Mouse (Mus musculus) heart, adult 8-10 months (tissue): ENCODE results near the gene Cmtm3. TPM values are rescaled to one million over a fixed set of nuclear protein-coding genes. Genes with fewer than 3 reads are reported as not detected.

Experiments used
- DNase-seq: peaks from one replicate; pipeline ENCODE4 v3.0.0; 2022; ENCODE audit warnings: low spot score
- total RNA-seq, 4 experiments: library from RNA; stranded (reverse); gene quantifications; 2 replicates each; pipeline ENCODE4 v1.2.4; 2022

Cmtm3 gene
- total RNA-seq, 4 experiments from 2014 or later, result 10.1 to 18.8 (median 14.9) TPM

DNA sequence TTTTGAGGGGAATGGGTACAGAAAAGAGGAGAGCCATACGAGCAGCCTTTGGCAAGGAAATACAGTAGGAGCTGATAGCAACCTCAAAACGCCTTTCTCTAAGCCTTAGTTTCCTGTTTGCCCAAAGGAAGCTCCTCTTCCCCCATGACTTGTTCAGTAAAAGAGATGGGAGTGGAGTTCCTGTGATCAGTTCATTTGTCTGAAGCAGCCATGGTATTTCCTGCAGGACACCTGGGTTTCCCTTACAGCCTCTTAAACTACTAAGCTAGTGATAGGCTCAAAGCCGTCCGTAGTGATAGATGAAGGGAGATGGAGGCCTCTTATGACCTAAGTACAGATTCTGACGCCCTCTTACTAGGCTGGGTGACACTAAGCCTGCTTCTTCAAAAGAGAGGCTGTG is 3.2 kb downstream of the Cmtm3 start:
- no peak for DNase-seq

DNA sequence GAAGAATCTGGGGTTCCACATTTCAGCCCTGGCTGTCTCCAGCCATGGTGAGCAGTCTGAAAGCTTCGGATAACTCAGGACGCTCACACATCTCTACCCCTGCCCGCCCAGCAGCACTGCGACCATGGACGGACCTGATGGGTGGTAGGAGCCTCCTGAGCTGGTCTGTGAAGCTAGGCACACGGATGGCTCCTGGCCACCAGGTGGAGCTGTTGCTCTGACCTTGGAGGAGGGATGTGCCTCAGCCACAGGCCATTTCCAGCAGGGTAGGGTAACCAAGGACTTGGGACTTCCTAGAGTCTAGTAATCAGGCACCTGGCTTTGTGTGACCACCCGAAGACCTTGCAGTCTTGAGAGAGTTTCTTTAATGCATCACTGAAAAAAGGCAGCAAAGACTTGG is 4.7 kb downstream of the Cmtm3 start:
- DNase-seq, result peak; percentile 83

DNA sequence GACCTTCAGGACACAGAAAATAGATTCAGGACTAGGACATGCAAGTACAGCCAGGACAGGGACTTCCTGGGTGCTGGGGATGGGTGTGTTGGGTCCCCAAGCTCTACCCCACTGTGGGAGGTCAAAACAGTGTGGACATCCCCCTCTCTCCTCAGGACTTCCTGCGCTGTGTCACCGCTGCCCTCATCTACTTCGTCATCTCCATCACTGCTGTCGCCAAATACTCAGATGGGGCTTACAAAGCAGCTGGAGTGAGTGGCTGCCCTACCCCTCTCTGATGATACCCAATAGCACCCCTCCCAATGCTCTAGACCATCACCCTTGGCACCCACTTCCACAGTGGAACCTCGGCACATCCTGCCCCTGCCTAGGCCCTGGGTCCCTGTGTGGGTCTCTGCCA is 5.4 kb downstream of the Cmtm3 start:
- no peak for DNase-seq

DNA sequence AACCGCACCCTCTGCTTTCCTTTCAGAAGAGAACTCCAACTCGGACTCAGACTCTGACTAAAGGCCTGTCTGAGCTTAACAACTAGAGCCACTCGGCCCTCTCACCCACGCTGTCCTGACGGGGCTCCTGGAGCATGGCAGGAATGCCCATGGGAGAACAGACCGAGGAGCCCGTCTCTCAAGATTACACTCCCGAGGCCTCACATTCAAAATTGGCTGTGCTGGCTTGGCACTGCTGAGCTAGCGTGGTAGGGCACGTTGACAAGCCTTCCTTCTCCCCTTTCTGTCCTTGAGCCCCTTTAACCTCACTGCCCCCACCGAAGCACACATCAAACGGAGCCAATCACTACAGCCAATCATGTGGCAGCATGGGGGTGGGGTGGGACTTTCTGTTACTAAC is 7.5 kb downstream of the Cmtm3 start:
- no peak for DNase-seq

DNA sequence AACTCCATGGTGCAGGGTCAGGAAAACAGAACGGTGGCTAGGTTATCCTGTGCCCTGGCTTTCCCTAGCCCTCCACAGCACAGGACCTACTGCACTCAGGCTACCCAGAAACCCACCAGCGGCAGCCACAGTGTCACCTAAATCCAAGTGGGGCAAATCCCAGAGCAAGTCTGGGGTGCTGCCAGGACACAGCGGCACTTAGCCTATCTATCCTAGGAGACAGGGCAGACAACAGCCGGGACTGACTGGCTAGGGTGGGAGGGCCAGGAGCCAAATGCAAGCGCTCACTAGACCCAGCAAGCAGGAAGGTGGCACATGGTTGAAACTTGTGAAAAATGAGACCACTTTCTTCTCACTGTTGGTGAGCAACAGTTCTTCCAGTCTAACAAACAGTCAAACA is 9.8 kb downstream of the Cmtm3 start:
- DNase-seq, result no peak

DNA sequence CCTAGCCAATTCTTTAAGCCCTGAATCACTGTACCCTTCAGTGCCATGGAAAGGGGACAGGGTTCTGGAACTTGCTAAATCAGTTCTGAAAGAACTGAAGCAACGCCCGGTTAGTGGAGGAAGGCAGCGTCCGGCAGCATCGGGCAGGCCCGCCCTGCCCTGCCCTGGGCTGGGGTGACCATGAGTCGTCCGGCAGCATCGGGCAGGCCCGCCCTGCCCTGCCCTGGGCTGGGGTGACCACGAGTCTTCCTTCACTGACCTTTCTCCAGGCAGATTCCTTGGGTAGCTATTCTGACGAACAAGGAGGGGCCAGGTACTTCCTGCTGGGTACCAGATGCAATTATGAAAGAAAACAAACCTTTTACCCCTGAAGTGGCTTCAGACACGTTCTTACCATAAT is 10.8 kb downstream of the Cmtm3 start:
- no peak for DNase-seq

GRCm38 (mm10) chr8:104353186-104353585 is 14.0 kb downstream of the Cmtm3 start:
- no peak for DNase-seq

- DNase-seq, result no peak
These were observed 15.3 kb downstream of the Cmtm3 start for GRCm38 (mm10) chr8:104354504-104354903.

DNA sequence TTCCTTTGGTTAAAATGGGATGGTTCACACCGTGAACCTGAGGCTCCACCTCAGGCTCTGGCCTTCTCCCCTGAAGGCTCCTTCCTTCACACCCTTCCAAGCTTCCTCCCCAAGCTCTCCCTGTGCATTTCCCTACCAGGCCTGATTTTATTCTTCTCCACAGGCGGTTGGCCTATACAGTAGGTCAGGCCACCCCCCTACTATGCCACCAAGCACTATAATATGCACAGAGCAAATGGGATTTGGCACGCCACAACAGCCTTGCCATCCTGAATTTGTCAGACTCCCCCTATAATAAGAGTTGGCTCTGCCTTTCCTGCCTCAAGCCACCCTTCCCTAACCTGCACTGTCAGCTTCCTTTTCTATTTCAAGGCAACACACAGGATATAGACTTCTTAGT is 19.4 kb downstream of the Cmtm3 start:
- DNase-seq, result no peak

DNA sequence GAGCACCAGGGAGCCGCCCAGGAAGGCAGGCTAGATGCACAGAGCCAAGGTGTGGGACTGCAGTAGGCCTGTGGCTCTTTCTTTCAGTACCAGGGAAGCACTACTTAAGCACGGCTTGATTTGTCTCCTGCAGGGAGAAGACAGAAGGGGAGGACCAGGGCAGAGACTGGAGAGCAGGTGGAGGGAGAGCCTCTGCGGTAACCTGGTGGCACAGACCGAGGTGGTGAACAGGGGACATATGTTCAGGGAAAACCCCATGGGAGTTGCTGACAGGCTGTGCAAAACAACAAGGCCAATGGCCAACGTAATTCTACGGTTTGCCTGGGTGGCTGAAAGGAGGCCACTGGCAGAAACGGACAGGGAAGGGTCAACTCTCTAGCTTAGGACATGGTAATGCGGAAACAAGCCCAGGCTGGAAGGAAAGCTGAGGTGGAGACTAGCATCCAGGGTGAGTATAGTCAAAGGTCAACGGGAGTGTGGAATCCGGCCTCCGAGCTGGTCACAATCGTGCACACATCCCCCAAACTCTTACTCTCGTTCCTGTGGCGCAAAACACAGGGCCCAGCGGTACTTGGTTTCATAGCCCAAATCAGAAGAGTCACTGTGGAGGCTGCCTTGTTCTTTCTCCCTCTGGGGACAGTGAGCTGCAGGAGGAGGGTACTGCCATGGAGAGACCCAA is 20.7 kb downstream of the Cmtm3 start:
- no peak for DNase-seq

DNA sequence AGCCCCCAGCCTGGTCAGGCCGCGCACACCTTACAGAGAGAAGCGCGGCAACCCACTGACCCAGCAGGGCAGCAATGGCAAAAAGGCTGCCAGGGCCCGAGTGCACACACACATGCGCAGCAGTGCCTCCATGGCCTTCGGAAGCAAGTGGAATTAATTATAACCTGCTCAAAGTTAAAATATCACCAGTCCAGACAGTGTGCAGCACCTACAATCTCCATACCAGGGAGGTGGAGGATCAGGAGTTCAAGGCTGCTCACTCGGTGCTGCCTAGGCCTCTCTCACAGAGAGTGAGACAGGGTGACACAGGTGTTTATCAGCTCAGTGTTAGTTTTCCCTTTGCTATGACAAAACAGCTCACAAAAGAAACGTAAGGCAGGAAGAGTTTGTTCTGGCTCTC is 26.5 kb downstream of the Cmtm3 start:
- no peak for DNase-seq

GRCm38 (mm10) chr8:104367398-104367797 is 28.2 kb downstream of the Cmtm3 start:
- no peak for DNase-seq

DNA sequence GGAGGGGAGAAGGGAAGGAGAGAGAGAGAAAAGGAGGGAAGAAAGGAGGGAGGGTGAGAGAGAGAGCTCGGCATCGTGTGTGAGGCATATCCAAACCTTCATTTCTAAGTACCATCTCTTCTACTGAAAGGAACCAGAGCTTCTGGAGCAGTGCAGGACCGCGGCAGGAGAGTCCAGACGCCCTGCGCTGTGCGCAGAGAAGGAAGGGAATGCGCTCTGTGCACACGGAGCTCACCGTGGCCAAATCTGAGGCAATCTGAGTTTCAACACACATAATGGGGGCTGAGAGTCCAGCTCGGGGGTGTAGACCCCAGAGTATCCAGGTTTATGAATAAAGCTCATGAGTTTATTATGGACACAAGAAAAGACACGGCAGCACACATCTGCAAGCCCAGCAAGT is 30.4 kb downstream of the Cmtm3 start:
- DNase-seq, result no peak

DNA sequence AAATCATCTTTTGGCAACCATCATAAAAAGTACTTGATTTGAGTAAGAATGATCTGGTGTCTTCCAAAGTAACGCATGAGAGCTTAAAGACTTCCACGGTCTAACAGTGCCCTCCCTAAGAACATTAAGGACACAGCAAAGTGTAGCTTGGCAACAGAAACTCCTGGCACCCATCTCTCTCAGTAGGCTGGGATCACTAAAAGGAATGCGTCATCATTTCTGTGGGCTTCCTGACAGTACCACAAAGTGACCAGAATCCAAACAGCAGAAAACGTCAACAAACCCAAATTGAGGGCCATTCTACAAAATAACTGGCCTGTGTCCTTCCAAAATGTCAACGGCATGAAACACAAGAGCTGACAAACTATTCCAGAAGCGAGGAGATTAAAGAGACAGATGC is 30.9 kb downstream of the Cmtm3 start:
- peak; percentile 33 for DNase-seq

DNA sequence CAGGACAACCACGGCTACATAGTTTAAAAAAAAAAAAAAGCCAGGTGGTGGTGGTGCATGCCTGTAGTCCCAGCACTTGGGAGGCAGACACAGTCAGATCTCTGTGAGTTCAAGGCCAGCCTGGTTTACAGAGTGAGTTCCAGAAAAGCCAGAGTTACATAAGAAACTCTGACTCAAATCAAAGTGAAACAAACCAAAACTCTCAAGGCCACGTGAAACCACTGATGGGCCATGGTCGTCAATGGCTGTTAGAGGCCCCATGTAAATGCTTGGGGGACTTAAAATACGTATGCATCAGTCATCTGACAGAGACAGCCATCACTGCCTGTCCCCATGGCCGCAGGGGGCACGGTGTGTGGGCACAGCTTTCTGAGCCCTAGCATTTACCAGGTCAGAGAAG is 31.9 kb downstream of the Cmtm3 start:
- DNase-seq, result no peak

GRCm38 (mm10) chr8:104373779-104374178 is 34.6 kb downstream of the Cmtm3 start:
- DNase-seq, result no peak

GRCm38 (mm10) chr8:104374269-104374668 is 35.1 kb downstream of the Cmtm3 start:
- DNase-seq, result no peak

DNA sequence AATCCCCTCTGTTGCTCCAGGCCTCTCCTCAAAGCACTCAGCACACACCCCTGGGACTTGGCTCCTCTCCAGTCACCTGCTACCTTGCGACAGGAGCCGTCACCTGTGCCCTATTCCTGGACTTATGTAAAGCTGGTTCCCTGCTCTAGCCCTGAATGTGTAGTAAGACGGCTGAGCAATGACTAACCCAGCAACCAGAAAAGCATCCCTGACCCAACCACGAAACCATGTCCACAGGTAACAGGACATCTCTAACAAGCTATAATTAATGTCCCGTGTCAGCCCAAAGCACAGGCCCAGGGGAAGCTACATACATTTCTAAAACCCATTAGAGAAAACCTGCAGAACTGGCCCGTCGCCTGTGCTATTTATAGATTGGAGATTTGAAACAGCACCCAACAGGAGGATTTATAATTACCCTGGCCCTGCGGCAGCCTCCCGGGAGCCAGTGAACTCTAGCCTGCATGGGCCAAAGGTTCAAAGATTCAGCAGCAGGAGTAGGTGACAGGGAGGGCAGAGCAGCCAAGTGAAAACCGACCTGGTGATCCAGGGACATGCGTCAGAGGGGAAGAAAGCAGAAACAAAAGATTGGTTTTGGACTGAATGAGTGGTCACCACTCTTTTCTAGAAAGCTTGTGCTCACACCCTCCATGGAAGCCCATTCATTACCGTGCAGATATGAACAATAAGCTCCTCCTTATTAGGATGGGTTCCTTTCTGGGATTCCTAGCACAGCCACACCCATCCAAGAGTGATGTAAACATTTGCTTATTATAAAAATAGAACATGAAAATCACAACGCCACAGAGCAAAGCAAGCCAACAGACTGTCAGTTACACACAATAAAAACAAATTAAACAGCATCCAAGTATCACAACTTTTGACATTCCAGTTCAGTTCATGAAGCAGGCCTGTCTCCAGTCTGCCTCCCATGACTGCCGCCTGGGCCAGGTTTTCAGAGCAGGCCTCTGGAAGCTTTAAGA is 35.9 kb downstream of the Cmtm3 start:
- DNase-seq, result peak; percentile 60

GRCm38 (mm10) chr8:104375959-104376358 is 36.7 kb downstream of the Cmtm3 start:
- DNase-seq, result no peak

- DNase-seq, result no peak
These were observed 37.5 kb downstream of the Cmtm3 start for GRCm38 (mm10) chr8:104376669-104377068.

GRCm38 (mm10) chr8:104379301-104379836 is 40.2 kb downstream of the Cmtm3 start:
- DNase-seq, result no peak

GRCm38 (mm10) chr8:104380269-104380668 is 41.1 kb downstream of the Cmtm3 start:
- no peak for DNase-seq

- no peak for DNase-seq
These were observed 41.8 kb downstream of the Cmtm3 start for GRCm38 (mm10) chr8:104380961-104381411.
